Mouse (Mus musculus): ENCODE results near the gene Raver1. TPM values are rescaled to one million over a fixed set of nuclear protein-coding genes. Genes with fewer than 3 reads are reported as not detected.

Gene Raver1
- polyA plus RNA-seq, 1 experiment from 2014 or later = 44.9 TPM

DNA sequence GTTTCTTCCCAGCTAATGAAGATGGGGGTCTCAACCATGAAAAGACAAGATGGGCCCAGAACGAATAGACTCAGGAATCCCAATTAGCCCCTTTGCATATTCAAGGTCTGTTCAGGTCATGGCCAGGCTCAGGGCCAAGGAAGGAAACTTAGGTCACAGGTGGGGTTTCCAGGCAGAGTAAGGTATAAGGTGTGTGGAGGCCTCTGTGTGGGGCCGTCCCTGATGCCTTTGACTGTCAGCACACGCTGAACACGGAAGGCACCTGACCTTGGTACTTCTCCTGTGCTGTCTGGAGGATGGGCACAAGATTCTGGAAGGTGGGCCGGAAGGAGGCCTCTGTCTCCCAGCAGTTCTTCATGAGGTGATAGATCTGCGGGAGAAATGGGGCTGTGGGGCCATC, 13.0 kb upstream of the Raver1 start:
- Histone ChIP-seq H3K27me3 (ENCODE audit: control insufficient read depth, insufficient read depth, low read length) (no peaks in the 10 kb centered on the region), H3K4me3 (ENCODE audit: control insufficient read depth in 1 of 2, insufficient read depth in 1 of 2, low read depth in 1 of 2, low read length in 2 of 2) (no peak overlapping the region), H3K4me2 (ENCODE audit: low read length) (no peak overlapping the region), H3K9ac (ENCODE audit: low read length) (no peak overlapping the region), H3K9me3 (ENCODE audit: control insufficient read depth, low read length) (no peaks in the 10 kb centered on the region), H3K36me3 (ENCODE audit: control insufficient read depth, insufficient read depth, low read length) (peaks cover 20% of the 10 kb centered on the region), H3K27ac (replicated peaks in 1 of 2; ENCODE audit: control insufficient read depth in 1 of 2, insufficient read depth in 1 of 2, low read depth in 2 of 2, low read length in 2 of 2) (no peak overlapping the region), H3K4me1 (ENCODE audit: control insufficient read depth in 2 of 2, insufficient read depth in 2 of 2, low read length in 2 of 2) (peaks cover 3 to 4% of the 10 kb centered on the region in 2 experiments; a peak in 1 of 4 replicates)
- 81% methylated on average over 6 of the region's 6 CpGs for WGBS
- ATAC-seq (ENCODE audit: insufficient number of reproducible peaks, insufficient read depth, low FRiP score, low read depth) = no peak

DNA sequence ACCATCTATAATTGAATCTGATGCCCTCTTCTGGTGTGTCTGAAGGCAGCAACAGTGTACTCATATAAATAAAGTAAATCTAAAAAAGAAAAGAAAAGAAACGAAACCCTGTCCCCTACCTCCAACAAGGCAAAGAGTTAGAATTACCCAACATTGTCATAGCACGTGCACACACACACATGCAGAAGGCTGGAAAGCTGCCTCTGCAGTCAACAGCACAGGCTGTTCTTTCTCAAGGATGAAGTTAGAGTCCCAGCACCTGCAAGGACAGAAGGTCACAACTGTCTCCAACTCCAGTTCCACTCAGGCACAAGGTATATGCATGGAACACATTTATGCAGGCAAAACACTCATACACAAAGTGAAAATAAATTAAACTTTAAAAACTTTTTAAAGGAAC, 10.3 kb upstream of the Raver1 start:
- no peak overlapping the region for H3K4me3 ChIP-seq (ENCODE audit: control insufficient read depth in 1 of 2, insufficient read depth in 1 of 2, low read depth in 1 of 2, low read length in 2 of 2)
- ATAC-seq (ENCODE audit: insufficient number of reproducible peaks, insufficient read depth, low FRiP score, low read depth) = no peak
- H3K27me3 ChIP-seq (ENCODE audit: control insufficient read depth, insufficient read depth, low read length) = no peaks in the 10 kb centered on the region
- peaks cover 5 to 11% of the 10 kb centered on the region in 2 experiments; a peak in 2 of 4 replicates for H3K4me1 ChIP-seq (ENCODE audit: control insufficient read depth in 2 of 2, insufficient read depth in 2 of 2, low read length in 2 of 2)
- H3K36me3 ChIP-seq (ENCODE audit: control insufficient read depth, insufficient read depth, low read length) = peaks cover 10% of the 10 kb centered on the region; the same call in 1 of the 2 replicates
- no peak overlapping the region for H3K4me2 ChIP-seq (ENCODE audit: low read length)
- H3K9ac ChIP-seq (ENCODE audit: low read length) = no peak overlapping the region
- H3K27ac ChIP-seq (replicated peaks in 1 of 2; ENCODE audit: control insufficient read depth in 1 of 2, insufficient read depth in 1 of 2, low read depth in 2 of 2, low read length in 2 of 2) = no peak overlapping the region
- H3K9me3 ChIP-seq (ENCODE audit: control insufficient read depth, low read length) = no peaks in the 10 kb centered on the region
- 80% methylated on average over 2 of the region's 2 CpGs for WGBS

- no peak overlapping the region for H3K4me3 ChIP-seq (ENCODE audit: control insufficient read depth in 1 of 2, insufficient read depth in 1 of 2, low read depth in 1 of 2, low read length in 2 of 2)
- H3K27me3 ChIP-seq (ENCODE audit: control insufficient read depth, insufficient read depth, low read length) = no peaks in the 10 kb centered on the region
- H3K36me3 ChIP-seq (ENCODE audit: control insufficient read depth, insufficient read depth, low read length) = peaks cover 7% of the 10 kb centered on the region; the same call in 1 of the 2 replicates
- H3K27ac ChIP-seq (replicated peaks in 1 of 2; ENCODE audit: control insufficient read depth in 1 of 2, insufficient read depth in 1 of 2, low read depth in 2 of 2, low read length in 2 of 2) = no peak overlapping the region
- peak overlapping the region; percentile 27; the same call in 1 of the 2 replicates for H3K9ac ChIP-seq (ENCODE audit: low read length)
- ATAC-seq (ENCODE audit: insufficient number of reproducible peaks, insufficient read depth, low FRiP score, low read depth) = no peak
- 42% methylated on average over 15 of the region's 15 CpGs for WGBS
- H3K4me2 ChIP-seq (ENCODE audit: low read length) = peak overlapping the region; percentile 16; the same call in 1 of the 2 replicates
- H3K4me1 ChIP-seq (ENCODE audit: control insufficient read depth in 2 of 2, insufficient read depth in 2 of 2, low read length in 2 of 2) = peaks cover 5 to 11% of the 10 kb centered on the region in 2 experiments; a peak in 2 of 4 replicates
- no peaks in the 10 kb centered on the region for H3K9me3 ChIP-seq (ENCODE audit: control insufficient read depth, low read length)
Observed at GRCm38 (mm10) chr9:21100447-21101161, 8.8 kb upstream of the Raver1 start.

- Histone ChIP-seq H3K4me2 (ENCODE audit: low read length) (no peak overlapping the region), H3K9me3 (ENCODE audit: control insufficient read depth, low read length) (no peaks in the 10 kb centered on the region), H3K9ac (ENCODE audit: low read length) (no peak overlapping the region), H3K4me1 (ENCODE audit: control insufficient read depth in 2 of 2, insufficient read depth in 2 of 2, low read length in 2 of 2) (peaks cover 5 to 11% of the 10 kb centered on the region in 2 experiments; a peak in 2 of 4 replicates), H3K4me3 (ENCODE audit: control insufficient read depth in 1 of 2, insufficient read depth in 1 of 2, low read depth in 1 of 2, low read length in 2 of 2) (no peak overlapping the region), H3K27ac (replicated peaks in 1 of 2; ENCODE audit: control insufficient read depth in 1 of 2, insufficient read depth in 1 of 2, low read depth in 2 of 2, low read length in 2 of 2) (peak overlapping the region; percentile 8 to 16; a peak in 1 of 4 replicates), H3K27me3 (ENCODE audit: control insufficient read depth, insufficient read depth, low read length) (no peaks in the 10 kb centered on the region), H3K36me3 (ENCODE audit: control insufficient read depth, insufficient read depth, low read length) (0 out of 2 replicates have a peak, but pooled peaks cover 5% of the 10 kb centered on the region)
- 62% methylated on average over 8 of the region's 8 CpGs for WGBS
- ATAC-seq (ENCODE audit: insufficient number of reproducible peaks, insufficient read depth, low FRiP score, low read depth) = no peak
Observed at GRCm38 (mm10) chr9:21097793-21098192, 6.0 kb upstream of the Raver1 start.

- Histone ChIP-seq H3K27ac (replicated peaks in 1 of 2; ENCODE audit: control insufficient read depth in 1 of 2, insufficient read depth in 1 of 2, low read depth in 2 of 2, low read length in 2 of 2) (no peak overlapping the region), H3K4me2 (ENCODE audit: low read length) (no peak overlapping the region), H3K27me3 (ENCODE audit: control insufficient read depth, insufficient read depth, low read length) (no peaks in the 10 kb centered on the region), H3K4me3 (ENCODE audit: control insufficient read depth in 1 of 2, insufficient read depth in 1 of 2, low read depth in 1 of 2, low read length in 2 of 2) (no peak overlapping the region), H3K9me3 (ENCODE audit: control insufficient read depth, low read length) (no peaks in the 10 kb centered on the region), H3K4me1 (ENCODE audit: control insufficient read depth in 2 of 2, insufficient read depth in 2 of 2, low read length in 2 of 2) (peaks cover 5 to 18% of the 10 kb centered on the region in 2 experiments; a peak in 3 of 4 replicates), H3K36me3 (ENCODE audit: control insufficient read depth, insufficient read depth, low read length) (0 out of 2 replicates have a peak, but pooled peaks cover 5% of the 10 kb centered on the region), H3K9ac (ENCODE audit: low read length) (no peak overlapping the region)
- WGBS = 84% methylated on average over 4 of the region's 4 CpGs
- ATAC-seq (ENCODE audit: insufficient number of reproducible peaks, insufficient read depth, low FRiP score, low read depth) = no peak
Observed at GRCm38 (mm10) chr9:21095958-21096357, 4.2 kb upstream of the Raver1 start.

- H3K27ac ChIP-seq (replicated peaks in 1 of 2; ENCODE audit: control insufficient read depth in 1 of 2, insufficient read depth in 1 of 2, low read depth in 2 of 2, low read length in 2 of 2) = no peak overlapping the region
- no peak overlapping the region for H3K9ac ChIP-seq (ENCODE audit: low read length)
- no peak for ATAC-seq (ENCODE audit: insufficient number of reproducible peaks, insufficient read depth, low FRiP score, low read depth)
- H3K9me3 ChIP-seq (ENCODE audit: control insufficient read depth, low read length) = no peaks in the 10 kb centered on the region
- peaks cover 8 to 31% of the 10 kb centered on the region in 2 experiments for H3K4me1 ChIP-seq (ENCODE audit: control insufficient read depth in 2 of 2, insufficient read depth in 2 of 2, low read length in 2 of 2)
- H3K27me3 ChIP-seq (ENCODE audit: control insufficient read depth, insufficient read depth, low read length) = no peaks in the 10 kb centered on the region
- H3K4me2 ChIP-seq (ENCODE audit: low read length) = no peak overlapping the region
- WGBS = 93% methylated on average over 9 of the region's 9 CpGs
- H3K36me3 ChIP-seq (ENCODE audit: control insufficient read depth, insufficient read depth, low read length) = peaks cover 26% of the 10 kb centered on the region
- H3K4me3 ChIP-seq (ENCODE audit: control insufficient read depth in 1 of 2, insufficient read depth in 1 of 2, low read depth in 1 of 2, low read length in 2 of 2) = no peak overlapping the region
Observed at GRCm38 (mm10) chr9:21093423-21093822, 1.6 kb upstream of the Raver1 start.

GRCm38 (mm10) chr9:21090972-21091706, 669 bp downstream of the Raver1 start:
- WGBS = 3% methylated on average over 24 of the region's 24 CpGs
- Histone ChIP-seq H3K9ac (ENCODE audit: low read length) (peak overlapping the region; percentile 87), H3K4me3 (ENCODE audit: control insufficient read depth in 1 of 2, insufficient read depth in 1 of 2, low read depth in 1 of 2, low read length in 2 of 2) (peak overlapping the region; percentile 84 to 85), H3K36me3 (ENCODE audit: control insufficient read depth, insufficient read depth, low read length) (peaks cover 49% of the 10 kb centered on the region), H3K4me1 (ENCODE audit: control insufficient read depth in 2 of 2, insufficient read depth in 2 of 2, low read length in 2 of 2) (peaks cover 6 to 24% of the 10 kb centered on the region in 2 experiments), H3K27ac (replicated peaks in 1 of 2; ENCODE audit: control insufficient read depth in 1 of 2, insufficient read depth in 1 of 2, low read depth in 2 of 2, low read length in 2 of 2) (peak overlapping the region; percentile 88 to 92; a peak in 3 of 4 replicates), H3K27me3 (ENCODE audit: control insufficient read depth, insufficient read depth, low read length) (no peaks in the 10 kb centered on the region), H3K9me3 (ENCODE audit: control insufficient read depth, low read length) (no peaks in the 10 kb centered on the region), H3K4me2 (ENCODE audit: low read length) (peak overlapping the region; percentile 90)
- ATAC-seq (ENCODE audit: insufficient number of reproducible peaks, insufficient read depth, low FRiP score, low read depth) = no peak

Measured in heart, embryonic 14.5 days (tissue).